Mouse (Mus musculus) midbrain, embryonic 11.5 days (tissue): ENCODE data around the gene Acsbg1. TPM values are rescaled to one million over a fixed set of nuclear protein-coding genes. Genes with fewer than 3 reads are reported as not detected.

Source experiments
- ATAC-seq: fragments of 200-750 bp; cut with Nextera tagmentation; 2 replicates; pipeline ENCODE4 v1.8.0; 2017; ENCODE audit warnings: moderate TSS enrichment, moderate library complexity; ENCODE audit not compliant: low FRiP score
- DNase-seq: peaks from one replicate; pipeline ENCODE4 v3.0.0; 2015; ENCODE audit warnings: low spot score; ENCODE audit errors: missing footprints
- H3K27ac ChIP-seq: fragments of 300-500 bp; sonication (generic); 2 replicates; pipeline ENCODE4 v1.5.1; 2014; ENCODE audit warnings: low read depth, low read length
- H3K27me3 ChIP-seq: fragments of 300-500 bp; sonication (generic); 2 replicates; pipeline ENCODE4 v1.6.1; 2014; ENCODE audit warnings: mild to moderate bottlenecking, low read length, moderate library complexity, mixed read lengths; ENCODE audit not compliant: control insufficient read depth, insufficient read depth
- H3K36me3 ChIP-seq: fragments of 300-500 bp; sonication (generic); 2 replicates; pipeline ENCODE4 v1.6.1; 2014; ENCODE audit warnings: mild to moderate bottlenecking, low read length, moderate library complexity, mixed read lengths; ENCODE audit not compliant: control insufficient read depth, insufficient read depth
- H3K4me1 ChIP-seq: fragments of 300-500 bp; sonication (generic); 2 replicates; pipeline ENCODE4 v1.6.1; 2014; ENCODE audit warnings: low read length; ENCODE audit not compliant: control insufficient read depth, insufficient read depth
- H3K4me2 ChIP-seq: fragments of 300-500 bp; sonication (generic); 2 replicates; pipeline ENCODE4 v1.6.1; 2014; ENCODE audit warnings: mild to moderate bottlenecking, moderate library complexity
- H3K4me3 ChIP-seq: fragments of 300-500 bp; sonication (generic); 2 replicates; pipeline ENCODE4 v1.5.1; 2014; ENCODE audit warnings: low read depth, low read length
- H3K9ac ChIP-seq: fragments of 300-500 bp; sonication (generic); 2 replicates; pipeline ENCODE4 v1.6.1; 2014; ENCODE audit warnings: low read length
- H3K9me3 ChIP-seq: fragments of 300-500 bp; sonication (generic); 2 replicates; pipeline ENCODE4 v1.6.1; 2016; ENCODE audit warnings: low read length; ENCODE audit not compliant: control insufficient read depth
- WGBS: fragments of 180-500 bp; shearing (Covaris S2); extraction: QIAGEN DNeasy Blood & Tissue Kit; methylation state at CpG from one replicate; pipeline ENCODE4 v1.1.7; 2014; 5-methylcytosine and 5-hydroxymethylcytosine counted together
- microRNA-seq: library from miRNA; unstranded; fragments of <30 nt; microRNA quantifications from one replicate; pipeline ENCODE4, GENCODE M21; 2017
- polyA plus RNA-seq: library from polyadenylated mRNA; unstranded; fragments of >200 nt; fragmentation: Nextera tagmentation; extraction: Ambion mirVana; gene quantifications from 2 replicates; pipeline ENCODE4 v1.2.1, GENCODE M21; 2014

Gene Acsbg1
- polyA plus RNA-seq, 1 experiment from 2014 or later: 9.9 TPM

- Histone ChIP-seq H3K36me3 (no peaks in the 10 kb centered on the region), H3K4me1 (no peaks in the 10 kb centered on the region), H3K27me3 (peaks cover 7% of the 10 kb centered on the region; the same call in 1 of the 2 replicates), H3K9me3 (no peaks in the 10 kb centered on the region), H3K9ac (no peak overlapping the region), H3K27ac (no peak overlapping the region), H3K4me3 (no peak overlapping the region), H3K4me2 (no peak overlapping the region)
- ATAC-seq (no peak), DNase-seq (no peak)
- 73% methylated on average over 2 of the region's 2 CpGs for WGBS
These were observed 106.6 kb downstream of the Acsbg1 start for GRCm38 (mm10) chr9:54555044-54555443.

Small RNA genes within 50 kb of the gene (microRNA-seq; reads per million reads assigned to microRNA genes)
- gene Mir5710: not detected

Other genes with a start within 250 kb of the Acsbg1 start
- 16.6 and 17.7 TPM in 2 replicates for gene Dmxl2, start 160.2 kb downstream of the Acsbg1 start, polyA plus RNA-seq
- gene Sh2d7, start 122.9 kb downstream of the Acsbg1 start, polyA plus RNA-seq: not detected in 2 replicates
- gene Cib2, start 101.7 kb downstream of the Acsbg1 start, polyA plus RNA-seq: 16.8 and 17.9 TPM in 2 replicates
- 122 and 127 TPM in 2 replicates for gene Idh3a, start 75.5 kb downstream of the Acsbg1 start, polyA plus RNA-seq
- gene Dnaja4, start 37.0 kb upstream of the Acsbg1 start, polyA plus RNA-seq: 4.0 and 4.7 TPM in 2 replicates
- gene Wdr61, start 72.6 kb upstream of the Acsbg1 start, polyA plus RNA-seq: 179 and 181 TPM in 2 replicates
- 1,135 and 1,165 TPM in 2 replicates for gene Crabp1, start 102.9 kb upstream of the Acsbg1 start, polyA plus RNA-seq
- 64.5 and 72.6 TPM in 2 replicates for gene Ireb2, start 201.9 kb upstream of the Acsbg1 start, polyA plus RNA-seq